Mouse (Mus musculus): Measurements from ENCODE around the gene Pmm2. TPM values are rescaled to one million over a fixed set of nuclear protein-coding genes. Genes with fewer than 3 reads are reported as not detected.

Pmm2 gene
- 10 to 100 TPM; 18.9 to 20.1 TPM for total RNA-seq (2021)
- long read RNA-seq, experiment 1, transcript Pmm2-201 (9 exons, 1,842 nt): major isoform, 15 of 16 reads
- long read RNA-seq, experiment 1, partial matches to known transcripts: 1 of 16 reads
- long read RNA-seq, experiment 1, other reads (novel, unspliced or antisense): 0 of 16 reads
- long read RNA-seq, experiment 2, transcript Pmm2-201 (9 exons, 1,842 nt): major isoform, 9 of 13 reads
- long read RNA-seq, experiment 2, partial matches to known transcripts: 2 of 13 reads
- long read RNA-seq, experiment 2, other reads (novel, unspliced or antisense): 0 of 13 reads

DNA sequence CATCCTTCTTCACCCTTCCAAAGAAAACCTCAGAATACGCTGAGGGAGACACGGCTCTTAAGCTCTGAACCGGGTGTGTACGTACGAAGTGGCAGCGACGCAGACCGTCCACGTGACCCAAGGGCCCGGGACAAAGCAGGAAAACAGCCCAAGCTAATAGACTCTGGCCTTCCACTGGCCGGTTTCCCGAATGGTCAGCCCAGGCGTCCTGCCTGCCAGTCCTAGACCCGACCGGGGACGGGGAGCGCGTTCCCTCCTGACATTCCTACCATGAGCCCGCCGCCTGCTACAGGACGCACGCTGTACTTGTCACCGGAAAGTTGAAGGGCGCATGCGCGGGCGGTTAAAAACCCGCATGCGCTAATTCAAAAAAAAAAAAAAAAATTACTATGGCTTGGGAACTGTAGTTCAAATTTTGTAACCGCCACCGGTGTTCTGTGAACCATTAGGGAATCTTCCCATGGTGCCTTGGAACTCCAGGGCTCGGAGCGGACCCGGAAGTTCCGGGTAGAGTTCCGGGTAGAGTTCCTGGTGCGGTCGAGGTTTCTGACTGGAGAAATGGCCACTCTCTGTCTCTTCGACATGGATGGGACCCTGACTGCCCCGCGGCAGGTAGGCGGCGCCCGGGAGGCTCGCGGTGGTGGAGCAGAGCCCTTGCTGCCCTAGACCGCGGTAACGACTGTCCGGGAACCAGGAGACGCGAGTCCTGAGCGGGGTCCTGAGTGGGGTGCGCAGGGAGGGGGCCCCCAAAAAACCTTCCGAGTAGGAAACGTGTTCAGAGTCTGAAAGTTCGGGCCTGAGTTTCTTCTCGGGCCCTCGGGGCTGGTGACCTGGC is at the start of gene Pmm2, which contains the start of gene Tmem186:
Gene Pmm2, plus strand, starts transcription at position 458 of the 835 bp plus-strand sequence.
Gene Tmem186, minus strand, starts transcription at position 496 of the 835 bp plus-strand sequence.
- peak; percentile 84 for DNase-seq (ENCODE audit: low spot score)

DNA sequence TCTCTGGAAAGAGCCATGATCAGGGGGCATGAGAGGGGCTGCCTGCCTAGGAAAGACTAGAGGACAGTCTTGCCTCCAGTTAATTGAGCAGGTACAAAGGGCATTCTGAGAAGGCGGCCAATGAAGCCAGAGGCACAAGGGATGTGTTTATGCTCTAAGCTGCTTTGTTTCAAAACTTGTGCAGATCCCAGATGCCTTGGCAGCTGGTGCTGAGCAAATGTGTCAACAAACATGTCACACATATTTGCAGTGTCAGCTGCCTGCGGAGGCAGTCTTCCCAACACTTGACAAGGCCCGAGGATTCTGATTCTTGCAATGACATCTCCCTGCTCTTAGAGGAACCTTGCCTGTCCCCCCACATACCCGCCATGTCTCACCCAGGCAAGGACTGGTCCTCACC is 42.1 kb upstream of the Pmm2 start:
- DNase-seq (ENCODE audit: low spot score): no peak

- DNase-seq (ENCODE audit: low spot score): no peak
Observed at GRCm38 (mm10) chr16:8596336-8596735, 41.1 kb upstream of the Pmm2 start.

DNA sequence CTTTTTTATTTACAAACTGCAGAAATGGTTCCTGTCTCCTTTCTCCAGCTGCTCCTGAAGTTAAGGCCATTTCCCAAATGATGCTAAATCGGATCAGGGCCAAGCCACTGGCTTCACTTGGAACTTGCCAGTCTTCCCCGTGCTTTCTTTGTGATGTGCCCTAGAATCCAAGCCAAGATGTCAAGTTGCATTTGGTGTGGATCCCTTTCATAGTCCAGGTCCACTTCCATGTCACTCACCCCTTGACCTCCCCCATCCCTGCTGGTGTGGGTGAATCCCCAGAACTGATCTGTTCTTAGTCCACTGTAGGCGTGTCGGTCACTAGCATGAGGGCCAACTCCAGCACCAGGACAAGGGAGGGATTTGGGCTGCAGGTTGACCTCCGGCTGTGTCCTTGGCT is 40.0 kb upstream of the Pmm2 start:
- DNase-seq (ENCODE audit: low spot score): no peak

GRCm38 (mm10) chr16:8603789-8604188 is 33.7 kb upstream of the Pmm2 start:
- DNase-seq (ENCODE audit: low spot score): no peak

DNA sequence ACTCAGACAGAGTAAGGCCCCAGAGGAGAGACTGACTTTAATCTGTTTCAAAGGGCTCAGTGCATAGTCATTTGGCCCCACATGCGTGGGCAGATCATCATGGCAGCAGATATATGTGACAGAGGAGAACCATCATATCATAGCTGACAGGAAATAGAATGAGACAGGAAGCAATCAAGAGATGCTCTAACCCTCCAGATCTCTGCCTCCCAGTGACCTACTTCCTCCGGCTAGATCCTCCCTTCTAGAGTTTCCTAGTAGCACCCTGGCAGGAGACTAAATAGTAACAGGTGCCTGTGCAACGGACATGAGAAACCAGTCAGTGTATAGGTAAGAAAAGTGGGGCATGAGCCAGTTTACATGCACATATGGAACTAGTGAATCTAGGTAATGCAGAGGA is 27.1 kb upstream of the Pmm2 start:
- DNase-seq (ENCODE audit: low spot score): no peak

DNA sequence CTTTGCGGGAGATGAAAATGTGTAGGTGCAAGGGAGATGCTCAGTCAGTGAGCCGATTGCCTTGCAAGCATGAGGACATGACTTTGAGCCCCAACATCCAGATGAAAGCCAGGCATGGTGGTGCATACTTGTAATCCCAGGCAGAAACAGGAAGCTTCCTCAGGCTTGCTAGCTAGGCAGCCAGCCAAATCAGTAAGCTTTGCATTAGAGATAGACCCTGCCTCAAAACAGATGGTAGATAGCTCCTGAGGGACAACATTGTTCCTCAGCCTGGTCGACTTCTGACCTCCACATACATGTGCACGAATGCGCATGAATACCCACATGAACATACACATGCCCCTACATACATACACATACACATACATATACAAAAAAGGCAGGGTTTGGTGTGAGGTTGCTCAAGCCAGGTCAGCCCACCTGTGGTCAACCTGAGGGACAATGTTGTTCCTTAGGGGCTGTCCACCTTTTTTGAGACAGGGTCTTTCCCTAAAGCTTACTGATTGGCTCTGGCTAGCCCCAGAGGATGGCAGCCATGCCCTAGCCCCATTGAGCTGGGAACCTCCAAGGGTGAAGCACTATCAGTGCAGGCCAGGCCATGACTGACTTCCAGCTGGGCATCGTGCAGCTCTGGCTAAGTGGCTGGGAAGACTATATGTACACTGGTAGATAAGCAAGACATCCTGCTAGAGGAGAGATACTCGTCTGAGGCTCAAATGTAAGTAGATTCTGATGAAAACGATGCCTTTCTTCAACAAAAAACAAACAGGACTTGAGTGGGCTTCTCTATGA is 25.1 kb upstream of the Pmm2 start:
- no peak for DNase-seq (ENCODE audit: low spot score)

GRCm38 (mm10) chr16:8613039-8613438 is 24.4 kb upstream of the Pmm2 start:
- no peak for DNase-seq (ENCODE audit: low spot score)

- no peak for DNase-seq (ENCODE audit: low spot score)
Observed at GRCm38 (mm10) chr16:8613447-8613846, 24.0 kb upstream of the Pmm2 start.

GRCm38 (mm10) chr16:8619659-8620314 is 17.7 kb upstream of the Pmm2 start:
- no peak for DNase-seq (ENCODE audit: low spot score)

DNA sequence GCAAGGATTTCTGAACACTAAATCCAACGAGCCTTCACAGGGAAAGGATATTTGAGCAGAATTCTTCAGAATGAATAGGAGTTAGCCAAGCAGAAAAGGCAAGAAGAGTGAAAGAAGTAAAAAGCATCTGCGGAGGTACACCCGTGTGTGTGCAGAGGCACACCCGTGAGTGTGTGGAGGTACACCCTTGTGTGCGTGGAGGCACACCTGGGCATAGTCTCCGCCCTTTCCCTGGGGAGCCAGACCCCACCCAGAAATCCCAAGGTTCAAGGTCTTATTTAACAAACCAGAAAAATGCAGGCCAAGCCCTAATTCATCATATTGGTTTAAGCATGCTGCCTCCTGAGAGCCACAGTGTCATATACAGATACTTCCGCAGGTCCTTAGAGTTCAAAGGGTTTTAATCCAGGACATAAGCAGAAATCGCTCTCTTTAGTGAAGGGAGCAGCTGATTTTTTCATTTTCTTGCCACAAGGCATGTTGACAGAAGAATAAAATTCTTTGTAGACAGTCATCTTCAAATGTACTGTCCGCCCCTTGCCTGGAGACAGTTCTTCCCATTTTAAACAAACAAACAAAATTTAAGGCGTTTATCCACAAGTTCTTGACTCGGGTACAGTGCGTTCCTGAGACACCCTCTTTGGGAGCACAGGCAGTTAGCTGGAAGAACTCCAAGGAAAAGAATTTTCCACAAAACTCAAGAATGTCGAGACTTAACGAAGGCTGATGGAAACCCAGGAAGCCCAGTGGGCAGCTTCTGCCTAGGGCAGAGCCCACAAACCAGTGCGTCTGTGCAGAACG is 17.0 kb upstream of the Pmm2 start:
- DNase-seq (ENCODE audit: low spot score): no peak

GRCm38 (mm10) chr16:8630419-8630818 is 7.1 kb upstream of the Pmm2 start:
- DNase-seq (ENCODE audit: low spot score): no peak

- no peak for DNase-seq (ENCODE audit: low spot score)
Observed at GRCm38 (mm10) chr16:8631428-8631827, 6.0 kb upstream of the Pmm2 start.

DNA sequence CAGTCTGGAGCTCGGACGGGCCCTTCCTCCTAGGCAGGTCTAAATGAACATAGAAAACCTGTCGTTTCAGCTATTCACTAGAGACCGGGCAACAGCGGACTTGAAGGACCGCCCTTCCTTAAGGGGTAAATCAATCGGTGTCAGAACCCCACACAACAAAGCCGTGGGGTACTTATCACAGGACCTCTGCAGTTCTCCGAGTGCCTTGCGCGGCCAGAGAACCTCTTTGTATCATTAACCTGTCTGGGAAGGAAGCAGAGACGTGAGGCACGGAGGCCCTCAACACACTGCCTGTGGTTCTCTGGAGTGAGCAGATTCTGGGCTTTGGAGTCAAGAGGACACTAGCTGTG is 632 bp upstream of the Pmm2 start:
- peak; percentile 7 for DNase-seq (ENCODE audit: low spot score)

DNA sequence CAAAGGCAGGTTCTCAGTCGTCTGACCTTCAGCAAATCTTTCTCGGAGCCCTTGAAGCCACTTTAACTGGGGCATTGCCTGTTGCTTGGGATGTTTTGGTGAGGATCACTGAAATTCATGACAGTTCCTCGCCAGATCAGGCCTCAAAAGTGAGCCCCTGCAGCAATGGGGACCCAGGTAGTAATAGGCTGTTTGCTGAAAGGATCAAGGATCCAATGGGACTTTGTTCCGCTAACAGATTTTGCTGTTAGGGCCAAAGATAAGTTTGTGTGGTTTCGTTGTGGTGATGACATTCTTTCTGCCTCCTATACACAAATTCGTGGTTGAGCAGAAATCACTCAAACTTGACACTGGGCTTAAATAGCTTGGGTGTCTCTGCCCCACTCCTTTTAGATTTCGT is 657 bp downstream of the Pmm2 start:
- DNase-seq (ENCODE audit: low spot score): no peak

DNA sequence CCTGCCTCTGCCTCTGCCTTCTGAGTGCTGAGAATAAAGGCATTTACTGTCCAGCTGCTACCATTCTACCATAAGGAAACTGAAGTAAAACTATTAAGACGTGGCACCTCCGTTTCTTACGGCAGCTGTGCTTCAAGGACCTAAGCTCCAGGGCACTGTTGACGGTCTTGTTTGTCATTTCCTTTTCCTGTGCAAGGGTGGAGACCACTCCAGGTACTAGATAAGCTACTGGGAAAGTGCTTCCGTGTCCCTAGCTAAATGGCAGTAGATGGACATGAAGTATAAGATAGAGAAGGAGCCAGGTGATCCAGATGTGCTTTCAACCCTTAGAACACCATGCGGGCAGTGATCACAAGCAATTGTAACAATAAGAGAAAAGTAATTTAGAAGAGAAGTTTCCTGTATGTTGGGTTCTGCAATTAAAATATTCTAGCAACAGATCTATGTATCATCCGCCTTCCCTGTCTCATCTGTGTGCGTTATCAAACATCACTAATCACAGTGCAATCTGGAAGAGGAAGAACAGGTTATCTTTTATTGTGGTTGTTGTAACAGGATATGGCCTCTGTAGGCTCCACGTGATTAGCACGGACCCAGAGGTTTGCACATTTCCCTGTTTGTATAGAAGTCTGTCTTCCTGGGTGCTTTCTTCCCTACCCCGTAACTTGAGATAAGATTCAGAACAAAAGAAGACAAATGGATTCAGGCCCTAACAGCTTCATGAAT is 2.2 kb downstream of the Pmm2 start:
- DNase-seq (ENCODE audit: low spot score): no peak

DNA sequence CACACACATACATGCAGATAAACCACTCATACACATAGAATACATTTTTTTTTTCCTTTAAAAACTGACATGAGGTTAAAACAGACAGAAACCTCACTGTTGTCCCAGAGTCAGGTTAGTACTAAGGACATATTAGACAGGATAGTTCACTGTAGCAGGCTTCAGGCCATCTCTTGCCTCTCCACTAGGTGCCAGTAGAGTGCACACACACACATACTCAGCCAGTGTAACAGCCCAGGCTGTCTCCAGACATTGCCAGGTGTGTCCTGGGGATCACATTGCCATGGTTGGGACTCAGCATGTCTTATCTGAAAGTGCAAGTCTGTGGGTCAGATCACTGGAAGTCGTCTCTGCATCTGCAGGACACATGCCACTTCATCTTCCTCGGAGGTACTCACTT is 6.4 kb downstream of the Pmm2 start:
- DNase-seq (ENCODE audit: low spot score): peak; percentile 64

GRCm38 (mm10) chr16:8645546-8645945 is 8.1 kb downstream of the Pmm2 start:
- no peak for DNase-seq (ENCODE audit: low spot score)

DNA sequence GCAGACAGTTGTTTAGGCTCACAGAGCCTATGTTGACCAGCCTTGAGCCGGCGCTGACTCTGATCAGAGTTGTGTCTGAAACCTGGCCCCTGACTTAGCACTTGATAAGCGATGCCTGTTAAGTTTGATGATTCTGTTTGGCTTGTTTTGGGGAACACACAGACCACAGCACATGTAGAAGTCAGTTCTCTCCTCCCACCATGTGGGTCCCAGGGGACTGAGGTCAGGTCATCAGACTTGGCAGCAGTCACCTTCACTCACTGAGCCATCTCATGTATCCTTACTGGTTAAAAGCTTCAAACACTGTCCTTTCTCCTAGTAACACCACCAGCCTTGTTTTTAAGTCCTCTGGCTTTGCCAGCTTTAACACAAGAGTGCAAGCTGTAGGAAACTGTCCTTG is 12.5 kb downstream of the Pmm2 start:
- DNase-seq (ENCODE audit: low spot score): no peak

GRCm38 (mm10) chr16:8655108-8655507 is 17.6 kb downstream of the Pmm2 start:
- no peak for DNase-seq (ENCODE audit: low spot score)

All from gastrocnemius, adult 18-20 months (tissue).